Mouse (Mus musculus) 416B (cell line): ENCODE measurements around the gene Rpp21.
"Not testable (repeated sequence)": the region's sequence is repeated elsewhere in the genome, so short reads cannot be mapped to it uniquely, and the experiment has no call there.

ENCODE experiments used
- DNase-seq: peaks from one replicate; pipeline ENCODE4 v3.0.0; 2011; ENCODE audit warnings: low read depth

Gene Rpp21

GRCm38 (mm10) chr17:36235300-36235699, 22.6 kb downstream of the Rpp21 start:
- DNase-seq: not testable (repeated sequence)

- DNase-seq: no peak
Observed at GRCm38 (mm10) chr17:36233572-36233971, 24.3 kb downstream of the Rpp21 start.

- peak; percentile 92 for DNase-seq
Observed at GRCm38 (mm10) chr17:36231318-36231717, 26.6 kb downstream of the Rpp21 start.

GRCm38 (mm10) chr17:36229046-36229445, 28.8 kb downstream of the Rpp21 start:
- no peak for DNase-seq

GRCm38 (mm10) chr17:36226921-36227320, 30.9 kb downstream of the Rpp21 start:
- DNase-seq: no peak

GRCm38 (mm10) chr17:36225231-36225824, 32.5 kb downstream of the Rpp21 start:
- no peak for DNase-seq

GRCm38 (mm10) chr17:36224451-36224850, 33.4 kb downstream of the Rpp21 start:
- no peak for DNase-seq

GRCm38 (mm10) chr17:36218594-36219155, 39.2 kb downstream of the Rpp21 start:
- DNase-seq: no peak

- no peak for DNase-seq
Observed at GRCm38 (mm10) chr17:36215586-36215985, 42.3 kb downstream of the Rpp21 start.

GRCm38 (mm10) chr17:36206846-36207245, 51.0 kb downstream of the Rpp21 start:
- DNase-seq: no peak

GRCm38 (mm10) chr17:36205862-36206261, 52.0 kb downstream of the Rpp21 start:
- DNase-seq: no peak
